Mouse (Mus musculus): ENCODE results near the gene Ppfia4. TPM values are rescaled to one million over a fixed set of nuclear protein-coding genes. Genes with fewer than 3 reads are reported as not detected.

Ppfia4 gene
- polyA plus RNA-seq, 1 experiment from 2014 or later, result 2.0 TPM

DNA sequence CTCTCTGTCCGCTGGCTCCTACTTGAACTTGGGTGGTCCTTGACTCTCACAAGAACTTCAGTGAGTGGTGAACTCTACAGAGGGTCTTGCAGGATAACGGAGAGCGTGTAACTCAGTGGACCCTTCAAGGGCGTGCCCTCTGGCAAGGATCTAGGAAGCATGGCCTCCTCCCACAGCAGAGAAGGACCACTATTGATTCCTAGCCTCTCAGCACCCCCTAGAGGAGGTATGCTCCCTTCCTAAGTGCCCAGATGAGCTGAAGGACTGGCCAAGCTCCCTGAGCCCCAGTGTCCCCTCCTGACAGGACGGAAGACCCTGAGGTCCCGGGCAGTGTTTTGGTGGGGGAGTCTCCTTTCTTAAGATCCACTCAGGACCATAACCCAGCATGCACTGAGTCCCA, 10.1 kb downstream of the Ppfia4 start:
- 66% methylated on average over 6 of the region's 6 CpGs for WGBS
- Histone ChIP-seq H3K9ac (ENCODE audit: low read depth, low read length) (no peak overlapping the region), H3K4me3 (replicated peaks; ENCODE audit: low read depth, low read length) (no peak overlapping the region), H3K4me2 (ENCODE audit: low read length) (no peak overlapping the region), H3K27me3 (ENCODE audit: insufficient read depth, low read length) (no peaks in the 10 kb centered on the region), H3K4me1 (replicated peaks; ENCODE audit: insufficient read depth, low read length) (no peaks in the 10 kb centered on the region), H3K36me3 (ENCODE audit: insufficient read depth, low read length) (no peaks in the 10 kb centered on the region), H3K9me3 (replicated peaks; ENCODE audit: low read length) (no peaks in the 10 kb centered on the region), H3K27ac (no peak overlapping the region)
- ATAC-seq (replicated peaks; ENCODE audit: low FRiP score, low read depth), result no peak
- TF ChIP-seq CTCF (IDR thresholded peaks at IDR 0.05; ENCODE audit: low read depth), result peak; percentile 72
- peak; percentile 55 for DNase-seq (ENCODE audit: low spot score)

DNA sequence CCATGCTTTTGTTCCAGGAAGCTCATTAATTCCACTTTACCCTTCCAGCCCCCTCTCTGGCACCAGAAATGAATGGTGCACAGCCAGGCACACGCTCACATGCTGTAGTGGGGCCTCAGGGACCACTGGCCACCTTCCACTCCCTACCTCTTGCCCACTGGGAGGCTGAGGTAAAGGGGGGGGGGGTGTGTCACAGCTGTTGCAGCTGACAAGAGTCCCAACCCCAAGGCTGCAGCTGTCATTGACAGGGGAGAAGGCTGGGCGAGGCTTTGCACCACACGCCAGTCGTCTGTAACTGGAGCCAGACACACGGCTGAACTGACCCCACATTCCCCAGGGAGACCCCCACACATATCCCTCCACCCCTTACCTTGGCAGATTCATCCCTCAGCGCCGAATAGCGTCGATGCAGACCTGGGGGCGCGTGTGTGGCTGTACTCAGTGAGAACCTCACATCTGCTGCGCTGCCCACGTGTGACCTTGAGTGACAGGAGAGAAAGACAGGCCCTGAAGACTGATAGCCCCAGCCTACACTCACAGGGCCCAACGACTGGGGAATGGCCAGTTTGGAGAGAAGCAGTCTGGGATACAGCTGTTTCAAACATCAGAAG, 11.9 kb downstream of the Ppfia4 start:
- no peak overlapping the region for H3K4me2 ChIP-seq (ENCODE audit: low read length)
- 36% methylated on average over 14 of the region's 14 CpGs for WGBS
- no peak overlapping the region for H3K27ac ChIP-seq
- H3K4me1 ChIP-seq (replicated peaks; ENCODE audit: insufficient read depth, low read length), result no peaks in the 10 kb centered on the region
- no peak overlapping the region for H3K4me3 ChIP-seq (replicated peaks; ENCODE audit: low read depth, low read length)
- TF ChIP-seq CTCF (IDR thresholded peaks at IDR 0.05; ENCODE audit: low read depth), result no peak
- no peak for DNase-seq (ENCODE audit: low spot score)
- ATAC-seq (replicated peaks; ENCODE audit: low FRiP score, low read depth), result no peak; the same call in 1 of the 2 replicates
- no peak overlapping the region for H3K9ac ChIP-seq (ENCODE audit: low read depth, low read length)
- H3K9me3 ChIP-seq (replicated peaks; ENCODE audit: low read length), result no peaks in the 10 kb centered on the region
- no peaks in the 10 kb centered on the region for H3K27me3 ChIP-seq (ENCODE audit: insufficient read depth, low read length)
- H3K36me3 ChIP-seq (ENCODE audit: insufficient read depth, low read length), result no peaks in the 10 kb centered on the region

- WGBS, result 81% methylated on average over 5 of the region's 5 CpGs
- no peaks in the 10 kb centered on the region for H3K36me3 ChIP-seq (ENCODE audit: insufficient read depth, low read length)
- DNase-seq (ENCODE audit: low spot score), result no peak
These were observed 14.5 kb downstream of the Ppfia4 start for GRCm38 (mm10) chr1:134318261-134318660.

DNA sequence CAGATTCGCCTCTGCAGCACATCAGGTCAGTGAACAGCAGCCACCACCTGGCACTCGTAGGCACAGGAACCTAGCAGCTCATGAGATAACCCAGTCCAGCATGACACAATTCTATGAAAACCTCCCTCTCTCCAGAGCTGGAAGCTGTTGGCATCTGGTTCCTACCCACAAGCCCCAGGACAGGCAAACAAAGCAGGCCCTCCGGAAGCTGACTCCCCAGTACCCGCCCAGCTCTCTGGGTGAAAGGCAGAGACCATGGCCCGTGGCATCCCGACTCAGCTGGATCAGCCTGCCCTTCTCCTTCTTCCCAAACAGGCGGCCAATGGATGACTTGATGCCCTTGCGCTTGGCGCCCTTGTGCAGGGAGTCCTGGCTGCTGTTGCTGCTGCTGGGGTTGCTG, 16.4 kb downstream of the Ppfia4 start:
- H3K27me3 ChIP-seq (ENCODE audit: insufficient read depth, low read length), result no peaks in the 10 kb centered on the region
- no peak overlapping the region for H3K4me3 ChIP-seq (replicated peaks; ENCODE audit: low read depth, low read length)
- 77% methylated on average over 9 of the region's 9 CpGs for WGBS
- no peaks in the 10 kb centered on the region for H3K4me1 ChIP-seq (replicated peaks; ENCODE audit: insufficient read depth, low read length)
- ATAC-seq (replicated peaks; ENCODE audit: low FRiP score, low read depth) (no peak), DNase-seq (ENCODE audit: low spot score) (no peak)
- no peak overlapping the region for H3K4me2 ChIP-seq (ENCODE audit: low read length)
- no peaks in the 10 kb centered on the region for H3K36me3 ChIP-seq (ENCODE audit: insufficient read depth, low read length)
- H3K9me3 ChIP-seq (replicated peaks; ENCODE audit: low read length), result no peaks in the 10 kb centered on the region
- H3K9ac ChIP-seq (ENCODE audit: low read depth, low read length), result no peak overlapping the region
- TF ChIP-seq CTCF (IDR thresholded peaks at IDR 0.05; ENCODE audit: low read depth), result no peak
- no peak overlapping the region for H3K27ac ChIP-seq

More at GRCm38 (mm10) chr1:134318261-134318660, 14.5 kb downstream of the Ppfia4 start:
- no peak for ATAC-seq (replicated peaks; ENCODE audit: low FRiP score, low read depth)
- H3K9ac ChIP-seq (ENCODE audit: low read depth, low read length), result no peak overlapping the region
- no peak for TF ChIP-seq CTCF (IDR thresholded peaks at IDR 0.05; ENCODE audit: low read depth)
- H3K4me3 ChIP-seq (replicated peaks; ENCODE audit: low read depth, low read length), result no peak overlapping the region
- no peak overlapping the region for H3K4me2 ChIP-seq (ENCODE audit: low read length)
- H3K27me3 ChIP-seq (ENCODE audit: insufficient read depth, low read length), result no peaks in the 10 kb centered on the region
- H3K9me3 ChIP-seq (replicated peaks; ENCODE audit: low read length), result no peaks in the 10 kb centered on the region
- no peaks in the 10 kb centered on the region for H3K4me1 ChIP-seq (replicated peaks; ENCODE audit: insufficient read depth, low read length)
- H3K27ac ChIP-seq, result no peak overlapping the region

GRCm38 (mm10) chr1:134315181-134315580, 17.5 kb downstream of the Ppfia4 start:
- Histone ChIP-seq H3K9me3 (replicated peaks; ENCODE audit: low read length) (no peaks in the 10 kb centered on the region), H3K9ac (ENCODE audit: low read depth, low read length) (no peak overlapping the region), H3K27me3 (ENCODE audit: insufficient read depth, low read length) (no peaks in the 10 kb centered on the region), H3K36me3 (ENCODE audit: insufficient read depth, low read length) (no peaks in the 10 kb centered on the region), H3K4me2 (ENCODE audit: low read length) (no peak overlapping the region), H3K27ac (no peak overlapping the region), H3K4me1 (replicated peaks; ENCODE audit: insufficient read depth, low read length) (no peaks in the 10 kb centered on the region), H3K4me3 (replicated peaks; ENCODE audit: low read depth, low read length) (no peak overlapping the region)
- no peak for TF ChIP-seq CTCF (IDR thresholded peaks at IDR 0.05; ENCODE audit: low read depth)
- DNase-seq (ENCODE audit: low spot score) (no peak), ATAC-seq (replicated peaks; ENCODE audit: low FRiP score, low read depth) (no peak)
- WGBS, result 81% methylated on average over 5 of the region's 5 CpGs

DNA sequence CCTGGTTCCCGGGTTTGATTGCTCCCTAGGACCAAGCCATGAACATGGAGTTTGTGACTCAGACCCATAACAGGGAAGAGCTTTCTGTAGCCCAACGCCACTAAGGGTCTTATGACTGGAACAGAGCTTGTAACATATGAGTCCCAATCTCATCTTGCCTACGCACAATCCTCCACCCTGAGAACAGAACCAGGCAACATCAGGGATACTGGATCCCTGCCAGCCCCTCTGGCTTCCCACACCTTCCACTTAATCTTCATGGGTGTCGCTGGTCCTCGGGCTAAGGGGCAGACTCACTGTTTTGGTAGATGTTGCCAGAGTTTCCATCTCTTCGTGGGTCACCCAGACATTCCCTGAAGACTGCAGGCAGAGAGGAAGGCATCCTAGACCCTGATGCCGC, 21.0 kb downstream of the Ppfia4 start:
- no peak overlapping the region for H3K9ac ChIP-seq (ENCODE audit: low read depth, low read length)
- H3K27ac ChIP-seq, result no peak overlapping the region
- H3K4me3 ChIP-seq (replicated peaks; ENCODE audit: low read depth, low read length), result no peak overlapping the region
- H3K9me3 ChIP-seq (replicated peaks; ENCODE audit: low read length), result no peaks in the 10 kb centered on the region
- H3K4me2 ChIP-seq (ENCODE audit: low read length), result no peak overlapping the region
- TF ChIP-seq CTCF (IDR thresholded peaks at IDR 0.05; ENCODE audit: low read depth), result no peak
- WGBS, result 90% methylated on average over 7 of the region's 7 CpGs
- ATAC-seq (replicated peaks; ENCODE audit: low FRiP score, low read depth) (no peak), DNase-seq (ENCODE audit: low spot score) (no peak)
- no peaks in the 10 kb centered on the region for H3K27me3 ChIP-seq (ENCODE audit: insufficient read depth, low read length)
- no peaks in the 10 kb centered on the region for H3K36me3 ChIP-seq (ENCODE audit: insufficient read depth, low read length)
- no peaks in the 10 kb centered on the region for H3K4me1 ChIP-seq (replicated peaks; ENCODE audit: insufficient read depth, low read length)

DNA sequence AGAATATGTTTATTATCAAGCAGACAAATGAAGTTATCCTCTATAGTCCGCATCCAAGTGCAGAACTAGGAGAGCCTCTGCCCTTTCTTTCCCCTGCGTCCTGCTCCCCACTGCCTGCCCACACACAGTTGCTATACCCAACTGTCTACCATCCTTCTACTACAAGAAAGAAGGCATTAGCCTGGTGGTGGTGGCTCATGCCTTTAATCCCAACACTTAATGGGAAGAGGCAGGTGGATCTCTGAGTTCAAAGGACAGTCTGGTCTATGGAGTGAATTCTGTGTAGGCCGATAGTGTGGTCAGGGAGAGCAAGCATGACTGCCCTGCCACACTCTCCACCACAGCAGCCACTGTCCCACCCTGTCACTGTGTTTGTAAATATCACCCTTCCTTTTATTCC, 22.0 kb downstream of the Ppfia4 start:
- H3K4me2 ChIP-seq (ENCODE audit: low read length), result no peak overlapping the region
- H3K27me3 ChIP-seq (ENCODE audit: insufficient read depth, low read length), result no peaks in the 10 kb centered on the region
- no peaks in the 10 kb centered on the region for H3K36me3 ChIP-seq (ENCODE audit: insufficient read depth, low read length)
- H3K4me1 ChIP-seq (replicated peaks; ENCODE audit: insufficient read depth, low read length), result no peaks in the 10 kb centered on the region
- ATAC-seq (replicated peaks; ENCODE audit: low FRiP score, low read depth) (no peak), DNase-seq (ENCODE audit: low spot score) (no peak)
- no peak overlapping the region for H3K9ac ChIP-seq (ENCODE audit: low read depth, low read length)
- TF ChIP-seq CTCF (IDR thresholded peaks at IDR 0.05; ENCODE audit: low read depth), result no peak
- no peak overlapping the region for H3K27ac ChIP-seq
- 90% methylated on average over 3 of the region's 3 CpGs for WGBS
- no peaks in the 10 kb centered on the region for H3K9me3 ChIP-seq (replicated peaks; ENCODE audit: low read length)
- no peak overlapping the region for H3K4me3 ChIP-seq (replicated peaks; ENCODE audit: low read depth, low read length)

All from kidney, postnatal 0 days (tissue).